Comparison of ENCODE assay signal across 17 mouse cellular contexts in the genomic region with DNA sequence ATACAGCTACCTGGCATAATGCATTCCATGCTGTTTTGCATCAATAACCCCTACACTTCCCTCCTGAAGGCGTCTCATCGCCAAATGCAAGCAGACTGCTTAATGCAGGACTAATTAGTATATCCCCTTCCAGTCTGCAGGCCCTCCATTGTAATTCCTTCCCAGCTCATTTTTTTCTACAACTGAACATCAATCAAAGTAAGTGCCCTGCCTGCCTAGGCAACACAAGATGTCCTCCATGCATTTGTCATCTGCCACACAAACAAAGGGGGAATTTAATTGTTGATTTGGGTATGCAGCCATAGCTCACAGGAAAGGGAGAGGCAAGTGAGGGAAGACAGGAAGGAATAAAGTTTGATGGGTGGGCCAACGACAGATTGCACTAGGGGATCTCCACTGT.
DNase-seq lines count a peak whose midpoint lies in the region; ATAC-seq lines count a peak whose summit lies in the region.
"Had no signal": no experiment of that assay in that cellular context is flagged by ENCODE, and none has a peak within 500 bp of the region (broad histone marks: within the 10 kb centered on the region; RNA-seq: fewer than 3 reads in every experiment).

No protein-coding gene starts in this region.

- H3K9me3 ChIP-seq in midbrain, embryonic 10.5 days (replicated peaks): no peaks in the 10 kb centered on the region
- H3K9me3 ChIP-seq in midbrain, embryonic 16.5 days (replicated peaks; ENCODE audit: control insufficient read depth, low read length, poor library complexity, severe bottlenecking): no peaks in the 10 kb centered on the region
- no peaks in the 10 kb centered on the region for H3K9me3 ChIP-seq in forebrain, embryonic 13.5 days (replicated peaks)
- no peaks in the 10 kb centered on the region for H3K9me3 ChIP-seq in hindbrain, embryonic 14.5 days (ENCODE audit: control insufficient read depth, low read length)
- no peaks in the 10 kb centered on the region for H3K9me3 ChIP-seq in neural tube, embryonic 12.5 days
- H3K9me3 ChIP-seq: heart, embryonic 10.5 days; intestine, embryonic 15.5 days; megakaryocyte, embryonic 14.5 days had no signal

- peak overlapping the region; percentile 46; the same call in 1 of the 2 replicates for H3K27ac ChIP-seq in midbrain, embryonic 10.5 days (replicated peaks)
- H3K27ac ChIP-seq in midbrain, embryonic 16.5 days (ENCODE audit: low read length): no peak overlapping the region
- H3K27ac ChIP-seq in forebrain, embryonic 13.5 days: peak overlapping the region; percentile 11; the same call in 1 of the 2 replicates
- H3K27ac ChIP-seq in hindbrain, embryonic 14.5 days: peak overlapping the region; percentile 62
- H3K27ac ChIP-seq in neural tube, embryonic 12.5 days: no peak overlapping the region
- H3K27ac ChIP-seq: heart, embryonic 10.5 days; intestine, embryonic 15.5 days had no signal

- peaks cover 5% of the 10 kb centered on the region; the same call in 1 of the 2 replicates for H3K36me3 ChIP-seq in midbrain, embryonic 10.5 days
- no peaks in the 10 kb centered on the region for H3K36me3 ChIP-seq in midbrain, embryonic 16.5 days (ENCODE audit: control insufficient read depth, insufficient read depth, low read length)
- no peaks in the 10 kb centered on the region for H3K36me3 ChIP-seq in forebrain, embryonic 13.5 days (ENCODE audit: poor library complexity, severe bottlenecking)
- no peaks in the 10 kb centered on the region for H3K36me3 ChIP-seq in hindbrain, embryonic 14.5 days (replicated peaks; ENCODE audit: control insufficient read depth, insufficient read depth)
- no peaks in the 10 kb centered on the region for H3K36me3 ChIP-seq in neural tube, embryonic 12.5 days
- H3K36me3 ChIP-seq: heart, embryonic 10.5 days; intestine, embryonic 15.5 days had no signal

- H3K27me3 ChIP-seq in midbrain, embryonic 10.5 days (ENCODE audit: low read depth, poor library complexity, severe bottlenecking): no peaks in the 10 kb centered on the region
- no peaks in the 10 kb centered on the region for H3K27me3 ChIP-seq in midbrain, embryonic 16.5 days (ENCODE audit: control insufficient read depth, insufficient read depth, low read depth, low read length)
- no peaks in the 10 kb centered on the region for H3K27me3 ChIP-seq in forebrain, embryonic 13.5 days
- H3K27me3 ChIP-seq in hindbrain, embryonic 14.5 days (ENCODE audit: control insufficient read depth, insufficient read depth, low read length): no peaks in the 10 kb centered on the region
- 0 out of 2 replicates have a peak, but pooled peaks cover 4% of the 10 kb centered on the region for H3K27me3 ChIP-seq in neural tube, embryonic 12.5 days (replicated peaks)
- H3K27me3 ChIP-seq: intestine, embryonic 15.5 days had no signal

- 66% methylated on average over 3 of the region's 3 CpGs for WGBS in midbrain, embryonic 10.5 days
- WGBS in midbrain, embryonic 16.5 days: 25% methylated on average over 3 of the region's 3 CpGs
- 6% methylated on average over 3 of the region's 3 CpGs for WGBS in forebrain, embryonic 13.5 days
- 23% methylated on average over 3 of the region's 3 CpGs for WGBS in hindbrain, embryonic 14.5 days
- 9% methylated on average over 3 of the region's 3 CpGs for WGBS in neural tube, embryonic 12.5 days

- DNase-seq in midbrain, embryonic 10.5 days (ENCODE audit: low spot score): no peak
- DNase-seq in hindbrain, embryonic 14.5 days (ENCODE audit: low spot score): peak; percentile 46
- DNase-seq in kidney, adult 8-10 months: no peak
- DNase-seq in spleen, postnatal 36 days (ENCODE audit: low spot score in 2 of 2): no peak
- DNase-seq: gastrocnemius, postnatal 25 days; heart, postnatal 14 days; kidney, postnatal 10 days; lung, embryonic 14.5 days; thymus, postnatal 4 days had no signal

- H3K4me1 ChIP-seq in midbrain, embryonic 10.5 days: peaks cover 18% of the 10 kb centered on the region
- H3K4me1 ChIP-seq in midbrain, embryonic 16.5 days (ENCODE audit: control insufficient read depth, insufficient read depth, low read length): peaks cover 10% of the 10 kb centered on the region
- H3K4me1 ChIP-seq in forebrain, embryonic 13.5 days: peaks cover 23% of the 10 kb centered on the region
- peaks cover 13% of the 10 kb centered on the region; the same call in 1 of the 2 replicates for H3K4me1 ChIP-seq in hindbrain, embryonic 14.5 days (replicated peaks; ENCODE audit: control insufficient read depth, insufficient read depth, low read length)
- peaks cover 16% of the 10 kb centered on the region for H3K4me1 ChIP-seq in neural tube, embryonic 12.5 days
- H3K4me1 ChIP-seq: intestine, embryonic 15.5 days; megakaryocyte, embryonic 14.5 days had no signal

- no peak overlapping the region for H3K4me3 ChIP-seq in midbrain, embryonic 10.5 days
- no peak overlapping the region for H3K4me3 ChIP-seq in midbrain, embryonic 16.5 days (ENCODE audit: low read depth, low read length)
- no peak overlapping the region for H3K4me3 ChIP-seq in forebrain, embryonic 13.5 days
- H3K4me3 ChIP-seq in hindbrain, embryonic 14.5 days (replicated peaks; ENCODE audit: low read length): no peak overlapping the region
- no peak overlapping the region for H3K4me3 ChIP-seq in neural tube, embryonic 12.5 days
- H3K4me3 ChIP-seq: heart, embryonic 10.5 days; intestine, embryonic 15.5 days; megakaryocyte, embryonic 14.5 days had no signal

- no peak for ATAC-seq in midbrain, embryonic 16.5 days
- peak; percentile 55 for ATAC-seq in forebrain, embryonic 13.5 days
- peak; percentile 27; the same call in 1 of the 2 replicates for ATAC-seq in hindbrain, embryonic 14.5 days (ENCODE audit: low FRiP score)
- peak; percentile 75; the same call in 1 of the 2 replicates for ATAC-seq in neural tube, embryonic 12.5 days (ENCODE audit: low FRiP score, low read depth)
- ATAC-seq in megakaryocyte, adult 5-6 weeks (ENCODE audit: poor library complexity, severe bottlenecking): no peak
- ATAC-seq: intestine, embryonic 15.5 days had no signal

- H3K9ac ChIP-seq in midbrain, embryonic 16.5 days (ENCODE audit: low read depth, low read length): no peak overlapping the region
- H3K9ac ChIP-seq in forebrain, embryonic 13.5 days: no peak overlapping the region
- H3K9ac ChIP-seq in hindbrain, embryonic 14.5 days: no peak overlapping the region
- H3K9ac ChIP-seq in neural tube, embryonic 12.5 days: no peak overlapping the region
- H3K9ac ChIP-seq: intestine, embryonic 15.5 days; lung, embryonic 14.5 days had no signal

- no peak overlapping the region for H3K4me2 ChIP-seq in midbrain, embryonic 16.5 days (ENCODE audit: low read length)
- no peak overlapping the region for H3K4me2 ChIP-seq in forebrain, embryonic 13.5 days
- H3K4me2 ChIP-seq in hindbrain, embryonic 14.5 days (replicated peaks): no peak overlapping the region
- H3K4me2 ChIP-seq in neural tube, embryonic 12.5 days (replicated peaks): no peak overlapping the region
- H3K4me2 ChIP-seq: intestine, embryonic 15.5 days; liver, embryonic 11.5 days; lung, embryonic 14.5 days had no signal

Comparison
In these comparisons a context has a peak if more than half of its experiments do, and no peak if none do; other contexts are left out.
1. H3K27ac ChIP-seq: peak in midbrain, embryonic 10.5 days (single experiment), forebrain, embryonic 13.5 days (single experiment) and hindbrain, embryonic 14.5 days (single experiment); none in midbrain, embryonic 16.5 days (single experiment) and neural tube, embryonic 12.5 days (single experiment).
2. ATAC-seq: peak in forebrain, embryonic 13.5 days (single experiment), hindbrain, embryonic 14.5 days (single experiment) and neural tube, embryonic 12.5 days (single experiment); none in midbrain, embryonic 16.5 days (single experiment) and megakaryocyte, adult 5-6 weeks (single experiment).